Comparison of ENCODE assay signal across 7 mouse cellular contexts in the genomic region with DNA sequence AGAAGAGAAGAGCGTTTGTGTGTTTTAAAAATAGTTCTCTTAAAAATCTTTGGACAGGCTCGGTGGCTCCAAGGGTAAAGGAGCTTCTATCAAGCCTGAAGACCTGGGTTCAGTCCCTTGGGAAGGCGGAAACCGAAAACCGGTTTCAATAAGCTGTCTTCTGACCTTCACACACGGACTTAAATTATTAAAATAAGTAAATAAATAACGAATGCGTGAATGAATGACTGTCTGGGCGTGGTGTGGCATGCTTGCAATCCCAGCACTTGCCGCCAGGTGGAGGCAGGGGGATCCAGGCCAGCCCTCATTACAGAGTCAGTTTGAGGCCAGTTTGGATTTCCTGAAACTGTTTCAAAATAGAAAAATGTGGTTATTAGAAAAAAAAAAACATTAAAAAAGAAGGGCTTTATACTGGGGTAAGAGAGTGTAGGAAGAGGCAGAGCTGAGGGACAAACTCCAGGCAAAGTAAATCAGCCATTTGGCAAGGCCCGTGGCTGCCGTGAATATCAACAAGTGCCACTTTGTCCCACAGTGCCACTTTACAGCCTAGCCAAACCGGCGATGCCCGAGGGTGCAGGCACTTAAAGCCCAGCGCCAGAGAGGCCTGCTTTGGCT. TPM values are rescaled to one million over a fixed set of nuclear protein-coding genes. Genes with fewer than 3 reads are reported as not detected.
A peak's percentile ranks its signal among the peaks of the same experiment; 100 is the strongest.
DNase-seq lines count a peak whose midpoint lies in the region; ATAC-seq lines count a peak whose summit lies in the region.

No protein-coding gene starts in this region.

- ATAC-seq in megakaryocyte progenitor cell, adult 5-6 weeks (replicated peaks; ENCODE audit: poor library complexity) = peak; percentile 82

- intact Hi-C loops in left cerebral cortex, postnatal 10 days (cut with DNase I) = no loop called here

- DNase-seq in adrenal gland, adult (ENCODE audit: inconsistent age in 2 of 2, low spot score in 1 of 2) = peak; percentile 83 to 96
- DNase-seq in embryo, embryonic 10 days (ENCODE audit: low spot score) = peak; percentile 90
- peak; percentile 86 for DNase-seq in gastrocnemius, postnatal 10 days
- DNase-seq in induced T-regulatory cell, adult 2 months (ENCODE audit: low read depth) = peak; percentile 90
- DNase-seq in left cerebral cortex, postnatal 10 days (ENCODE audit: extremely low spot score in 1 of 2, low spot score in 2 of 2) = peak; percentile 66 to 82
- peak; percentile 51 to 59 for DNase-seq in right cerebral cortex, postnatal 36 days (ENCODE audit: low spot score in 2 of 2)

RNA-seq across cellular contexts. Expression of a gene that starts 38.9 kb away (rescaled TPM):
- 1,000 to 10,000 TPM; 2,370 to 3,141 TPM for total RNA-seq in gastrocnemius, postnatal 10 days (2021)
- total RNA-seq in left cerebral cortex, postnatal 10 days (2021) = 1,000 to 10,000 TPM; 3,801 to 3,978 TPM
- 20,259 and 20,522 TPM in 2 replicates for total RNA-seq in megakaryocyte progenitor cell, adult 5-6 weeks (2015)
- 11,199 and 11,450 TPM in 2 replicates for total RNA-seq in megakaryocyte progenitor cell, adult 5-6 weeks (2017)

RNA-seq across cellular contexts. Expression of a gene that starts 60.0 kb away (rescaled TPM):
- 1 to 10 TPM; 4.1 to 5.7 TPM for total RNA-seq in gastrocnemius, postnatal 10 days (2021)
- 10 to 100 TPM; 14.5 to 17.3 TPM for total RNA-seq in left cerebral cortex, postnatal 10 days (2021)
- total RNA-seq in megakaryocyte progenitor cell, adult 5-6 weeks (2015) = 9.7 and 10.0 TPM in 2 replicates
- total RNA-seq in megakaryocyte progenitor cell, adult 5-6 weeks (2017) = 6.6 and 7.0 TPM in 2 replicates

Comparison
In these comparisons a context has a peak if more than half of its experiments do, and no peak if none do; other contexts are left out.
1. Peak in every context shown above with its lines: DNase-seq and ATAC-seq.